Mouse (Mus musculus) testis, postnatal 10 days (tissue): ENCODE data around the gene Prlh.

Experiments used
- DNase-seq: peaks from one replicate; pipeline ENCODE4 v3.0.0; 2021; ENCODE audit warnings: low spot score

Prlh gene

DNA sequence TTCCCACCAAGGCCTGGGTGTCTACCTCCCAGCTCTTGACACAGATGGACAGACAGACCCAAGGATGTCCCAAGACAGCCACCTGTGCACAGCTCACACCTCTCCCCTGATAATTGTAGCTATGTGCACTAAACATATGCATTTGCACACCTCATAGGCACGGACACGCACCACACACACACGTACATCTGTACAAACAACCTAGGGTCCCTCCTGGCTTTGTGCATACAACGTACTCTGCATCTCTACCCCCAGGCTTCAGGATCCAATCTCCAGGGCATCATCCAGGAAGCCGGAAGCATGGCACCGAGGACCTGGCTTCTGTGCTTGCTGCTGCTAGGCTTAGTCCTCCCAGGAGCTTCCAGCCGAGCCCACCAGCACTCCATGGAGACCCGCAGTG, at the start of gene Prlh:
Gene Prlh (plus strand): TSS at position 301 of the 400 bp plus-strand sequence.
- DNase-seq, result no peak

DNA sequence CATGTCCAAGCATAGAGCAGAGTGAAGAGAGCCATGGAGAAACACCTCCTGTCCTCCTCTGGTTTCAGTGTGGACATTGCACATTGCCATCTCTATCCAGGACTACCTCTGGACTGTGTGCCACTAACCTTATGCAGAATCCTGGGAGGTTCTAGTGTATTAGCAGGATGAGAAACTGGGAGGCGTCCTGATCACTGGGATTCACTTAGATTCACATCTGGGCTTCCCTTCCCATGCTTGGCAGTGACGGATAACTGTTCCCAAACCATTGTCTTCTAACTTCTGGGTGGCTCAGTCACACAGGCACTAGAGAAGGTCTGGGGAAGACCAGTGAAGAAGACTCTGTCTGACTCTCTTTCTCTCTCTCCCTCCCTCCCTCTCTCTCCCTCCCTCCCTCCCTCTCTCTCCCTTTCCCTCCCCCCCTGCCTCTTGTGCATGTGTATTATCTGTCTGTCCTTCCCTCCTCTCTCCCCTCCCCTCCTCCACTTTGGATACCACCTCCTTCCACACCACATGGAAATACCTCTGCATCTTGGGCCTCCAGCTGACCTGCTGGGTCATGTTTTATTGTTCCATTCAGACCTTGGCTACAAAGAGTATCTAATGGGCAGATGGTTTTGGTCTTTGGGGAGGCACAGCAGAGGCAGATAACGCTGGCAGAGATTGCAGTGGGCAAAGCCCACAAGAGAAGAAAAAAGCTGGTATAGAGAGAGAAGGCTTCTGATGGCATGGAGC, 49.5 kb upstream of the Prlh start:
- no peak for DNase-seq

GRCm38 (mm10) chr1:90903971-90904458, 48.9 kb upstream of the Prlh start:
- no peak for DNase-seq

GRCm38 (mm10) chr1:90904729-90905404, 48.0 kb upstream of the Prlh start:
- no peak for DNase-seq

GRCm38 (mm10) chr1:90906357-90906756, 46.6 kb upstream of the Prlh start:
- peak; percentile 62 for DNase-seq

DNA sequence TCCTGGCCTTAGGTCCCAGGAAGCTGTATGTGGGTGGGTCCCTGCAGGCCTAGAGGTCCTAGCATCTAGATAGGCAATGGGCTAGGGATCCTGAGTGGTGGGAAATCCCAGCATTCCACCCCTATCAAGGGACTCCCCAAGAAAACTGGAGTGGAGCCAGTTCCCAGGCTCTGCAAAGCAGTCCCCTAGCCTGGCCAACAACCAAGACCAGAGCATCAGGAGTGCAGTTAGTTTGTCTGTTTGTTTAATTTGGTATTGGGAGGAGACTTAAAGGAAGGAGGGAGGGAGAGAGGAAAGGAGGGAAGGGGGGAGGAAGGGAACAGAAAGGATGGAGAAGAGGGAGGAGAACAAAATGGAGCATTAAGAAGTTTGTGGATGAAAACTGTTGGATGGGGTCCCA, 43.7 kb upstream of the Prlh start:
- no peak for DNase-seq

DNA sequence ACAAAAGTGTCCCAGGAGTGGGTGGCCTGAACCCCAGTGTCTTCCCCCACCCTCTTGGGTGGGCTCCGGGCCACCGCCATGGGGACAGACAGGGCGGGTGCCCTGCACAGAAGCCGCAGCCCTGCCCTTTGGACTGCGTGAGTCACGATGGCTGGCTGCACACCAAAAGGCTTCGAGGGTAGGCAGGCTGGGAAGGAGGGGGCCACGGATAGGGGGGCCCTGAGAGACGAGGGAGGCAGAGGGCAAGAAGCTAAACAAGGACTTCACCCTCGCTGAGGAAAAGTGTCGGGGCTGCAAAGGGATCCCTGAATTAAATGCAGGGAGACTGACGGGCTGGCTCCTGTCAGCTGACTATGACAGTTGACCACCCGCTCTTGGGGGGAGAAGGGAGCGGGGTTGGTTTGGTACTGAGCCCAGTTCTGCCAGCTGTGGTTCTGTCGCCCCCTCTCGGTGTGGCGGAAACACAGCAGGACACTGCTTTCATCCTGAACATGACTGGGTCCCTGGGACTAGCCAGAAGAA, 43.2 kb upstream of the Prlh start:
- no peak for DNase-seq

DNA sequence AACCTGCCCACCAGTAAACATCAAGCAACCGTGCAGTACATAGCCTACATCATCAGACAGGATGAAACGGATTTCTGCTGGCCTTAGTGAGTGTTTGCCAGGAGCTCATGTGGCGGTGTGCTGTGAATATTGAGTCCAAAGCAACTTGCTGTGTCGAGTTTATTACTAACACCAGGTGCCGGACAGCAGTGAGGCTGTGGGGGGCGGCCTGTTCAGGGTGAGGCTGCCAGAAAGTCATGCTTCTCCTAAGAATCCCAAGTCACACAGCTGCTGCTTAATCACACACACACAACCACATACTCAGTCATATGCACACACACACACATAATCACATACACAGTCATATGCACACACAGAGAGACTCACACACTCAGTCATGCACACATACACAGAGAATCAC, 39.7 kb upstream of the Prlh start:
- no peak for DNase-seq

DNA sequence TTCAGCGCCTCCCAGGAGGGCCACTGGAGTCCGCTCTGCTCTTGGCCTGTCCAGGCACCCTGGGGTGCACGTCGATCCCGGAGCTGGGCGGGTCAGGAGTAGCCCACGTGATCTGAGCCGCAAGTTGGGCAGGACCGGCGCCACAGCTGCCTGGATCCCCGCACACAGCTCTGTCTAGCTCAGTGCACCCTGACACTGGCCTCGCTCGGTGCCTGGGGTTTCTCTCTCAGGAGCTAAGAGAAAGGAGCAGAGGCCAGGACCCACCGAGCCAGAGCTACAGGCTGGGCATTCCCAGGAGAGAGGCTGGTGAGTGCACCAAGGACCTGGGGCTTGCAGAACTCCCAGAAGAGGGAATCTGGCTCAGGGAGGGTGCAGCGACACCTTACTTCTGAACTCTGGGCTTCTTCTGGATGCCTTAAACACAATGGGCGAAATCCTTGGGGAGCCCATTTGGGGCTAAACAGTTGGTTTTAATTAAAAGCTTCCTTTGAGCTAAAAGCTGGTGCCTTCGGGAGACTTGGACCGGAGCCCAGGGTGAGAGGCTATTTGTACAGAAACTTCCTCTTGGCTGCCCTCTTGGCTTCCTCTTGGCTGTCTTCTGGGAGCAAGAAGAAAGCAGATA, 37.8 kb upstream of the Prlh start, which contains the start of gene Mlph:
Gene Mlph (plus strand): TSS at position 138 of the 622 bp plus-strand sequence.
- DNase-seq, result peak; percentile 65

- no peak for DNase-seq
Measured at GRCm38 (mm10) chr1:90917509-90917908, 35.4 kb upstream of the Prlh start.

- DNase-seq, result no peak
Measured at GRCm38 (mm10) chr1:90921687-90922086, 31.2 kb upstream of the Prlh start.

DNA sequence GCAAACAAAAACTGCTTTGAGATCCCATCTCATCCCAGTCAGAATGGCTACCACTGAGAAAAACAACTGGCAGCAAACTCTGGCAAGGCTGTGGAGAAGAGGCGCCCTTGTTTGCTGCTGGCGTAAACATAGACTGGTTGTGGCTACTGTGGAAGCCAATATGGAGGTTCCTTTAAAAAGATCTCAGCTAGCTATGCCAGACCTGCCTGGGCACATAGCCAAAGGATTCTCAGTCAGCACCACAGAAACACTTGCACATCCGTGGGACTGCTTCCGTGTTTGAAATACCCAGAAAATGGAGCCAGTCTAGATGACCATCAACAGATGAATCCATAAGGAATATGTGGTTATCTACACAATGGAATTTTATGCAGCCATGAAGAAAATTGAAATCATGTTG, 26.9 kb upstream of the Prlh start:
- no peak for DNase-seq

DNA sequence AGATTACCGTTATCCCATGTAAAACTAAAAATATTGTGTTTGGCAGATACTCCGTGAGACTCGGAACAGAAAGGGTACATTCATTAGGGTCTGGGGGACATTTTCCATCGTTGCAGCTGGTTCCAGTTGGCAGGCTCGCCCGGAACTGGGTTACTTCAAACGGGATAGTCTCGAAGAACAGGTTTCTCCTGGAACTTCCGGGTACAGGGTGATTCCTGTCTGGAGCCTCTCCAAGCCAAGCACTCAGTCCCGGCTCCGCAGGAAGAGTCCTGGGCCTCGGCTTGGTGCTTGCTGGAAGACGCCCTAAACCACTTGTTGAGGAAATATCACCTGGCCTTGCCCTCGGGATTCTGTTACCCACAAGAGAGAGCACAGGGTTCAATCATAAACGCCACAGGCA, 25.6 kb upstream of the Prlh start:
- DNase-seq, result no peak

GRCm38 (mm10) chr1:90927929-90928574, 24.9 kb upstream of the Prlh start:
- DNase-seq, result no peak

DNA sequence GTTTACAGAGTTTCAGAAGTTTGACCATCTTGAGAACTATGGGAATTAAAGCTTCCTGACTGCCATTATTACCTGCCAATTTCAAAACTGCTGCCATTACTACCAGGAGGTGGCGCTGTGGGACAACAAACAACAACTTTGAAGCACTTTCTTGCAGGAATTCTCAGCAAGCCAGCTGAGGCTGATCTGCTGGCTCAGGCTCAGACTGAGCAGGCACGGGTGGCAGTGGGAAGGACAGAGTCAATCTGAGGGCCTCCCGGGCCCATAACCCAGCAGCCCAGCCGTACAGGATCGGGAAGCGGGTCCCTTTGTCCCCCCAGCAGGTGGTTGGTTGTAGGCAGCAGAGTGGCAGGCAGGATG, 24.4 kb upstream of the Prlh start:
- DNase-seq, result peak; percentile 93

GRCm38 (mm10) chr1:90933001-90933400, 19.9 kb upstream of the Prlh start:
- DNase-seq, result no peak

- DNase-seq, result no peak
Measured at GRCm38 (mm10) chr1:90936990-90937389, 15.9 kb upstream of the Prlh start.

DNA sequence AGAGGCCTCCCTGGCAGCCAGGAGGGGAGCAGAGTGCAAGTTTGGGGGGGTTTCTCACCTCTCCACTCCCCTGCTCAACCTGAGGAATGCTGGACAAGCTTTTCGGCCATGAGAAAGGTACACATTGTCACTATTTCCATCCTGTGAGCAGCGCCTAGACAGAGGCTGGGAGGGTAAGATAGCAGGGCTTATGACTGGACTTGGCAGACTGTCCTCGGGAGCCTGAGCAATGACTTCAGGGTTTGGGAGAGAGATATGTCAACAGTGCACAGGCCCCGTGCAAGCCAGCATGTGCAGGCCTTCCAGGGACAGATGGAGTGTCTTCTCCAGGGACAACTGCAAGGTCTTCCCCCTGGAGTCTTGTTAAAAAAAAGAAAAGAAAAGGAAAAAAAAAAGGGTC, 12.9 kb upstream of the Prlh start:
- no peak for DNase-seq

- peak; percentile 67 for DNase-seq
Measured at GRCm38 (mm10) chr1:90945171-90945570, 7.7 kb upstream of the Prlh start.

DNA sequence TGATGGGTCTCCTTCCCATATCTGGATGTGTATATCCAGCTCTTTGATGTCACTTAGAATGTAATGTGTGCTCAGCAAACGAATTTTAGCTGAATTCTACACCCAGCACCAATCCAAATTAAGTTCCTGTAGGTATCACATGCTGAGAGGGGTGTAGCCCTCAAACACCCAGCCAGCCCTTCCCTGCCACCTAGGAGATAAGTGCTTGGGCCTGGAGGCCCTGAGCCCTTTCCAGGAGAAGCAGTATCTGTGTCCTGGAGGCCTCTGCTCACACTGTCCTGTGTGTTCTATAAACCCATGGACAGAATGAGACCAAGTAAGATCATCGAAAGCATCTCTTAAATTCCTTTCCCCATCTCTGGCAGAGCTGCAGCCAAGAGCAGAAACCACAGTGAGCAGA, 5.7 kb upstream of the Prlh start:
- no peak for DNase-seq

GRCm38 (mm10) chr1:90949309-90949708, 3.6 kb upstream of the Prlh start:
- DNase-seq, result no peak

DNA sequence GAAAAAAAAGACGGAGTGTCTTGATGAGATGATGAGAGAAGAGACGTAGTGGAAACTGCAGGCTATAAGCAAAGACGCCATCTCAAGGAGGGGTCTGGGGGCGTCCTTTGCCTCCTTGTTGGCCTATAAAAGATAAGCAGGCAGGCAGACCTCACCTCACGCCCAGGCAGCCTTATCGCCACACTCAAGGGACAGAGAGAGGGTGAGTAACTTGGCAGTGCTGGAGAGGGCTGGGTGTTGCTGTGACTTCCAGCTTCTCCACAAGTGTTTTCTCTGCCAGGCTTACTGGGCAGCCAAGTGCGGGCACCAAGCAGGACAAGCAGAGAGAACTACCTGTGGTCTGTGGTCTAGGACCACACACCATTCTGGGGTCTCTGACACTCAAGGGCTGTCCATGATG, 1.2 kb upstream of the Prlh start:
- no peak for DNase-seq
